In genomic region chr16:23178796-23179195, GRCm38 (mm10) we compare ENCODE assay signal across 24 mouse cellular contexts. TPM values are rescaled to one million over a fixed set of nuclear protein-coding genes. Genes with fewer than 3 reads are reported as not detected.
A peak's percentile ranks its signal among the peaks of the same experiment; 100 is the strongest.
DNase-seq lines count a peak whose midpoint lies in the region; ATAC-seq and TF ChIP-seq lines count a peak whose summit lies in the region.
"Had no signal": no experiment of that assay in that cellular context is flagged by ENCODE, and none has a peak within 500 bp of the region (broad histone marks: within the 10 kb centered on the region; RNA-seq: fewer than 3 reads in every experiment).

No protein-coding gene starts in this region.

- TF ChIP-seq POLR2A in spleen, adult 2 months (IDR thresholded peaks at IDR 0.05; ENCODE audit: low read depth, low read length), result no peak; the same call in 1 of the 2 replicates
- no peak for TF ChIP-seq POLR2A in cerebellum, adult 2 months (IDR thresholded peaks at IDR 0.05; ENCODE audit: borderline replicate concordance, insufficient read depth, low read length)

- WGBS in spleen, adult 2 months, result 74% methylated on average over 5 of the region's 5 CpGs
- 94% methylated on average over 5 of the region's 5 CpGs for WGBS in cerebellum, adult 2 months

- H3K27me3 ChIP-seq in spleen, adult 2 months (ENCODE audit: control insufficient read depth, insufficient read depth, low read length), result no peaks in the 10 kb centered on the region
- no peaks in the 10 kb centered on the region for H3K27me3 ChIP-seq in cerebellum, adult 2 months (ENCODE audit: control insufficient read depth, insufficient read depth, low read length)
- H3K27me3 ChIP-seq: forebrain, embryonic 13.5 days; hindbrain, embryonic 12.5 days; hindbrain, embryonic 15.5 days; intestine, embryonic 15.5 days; Patski had no signal

- peak; percentile 59 for DNase-seq in CD4-positive, CD25-positive, alpha-beta regulatory T cell, adult 2 months (ENCODE audit: low read depth, low spot score)
- DNase-seq in spleen, adult 2 months (ENCODE audit: low read depth in 1 of 2, low spot score in 2 of 2), result no peak
- DNase-seq in spleen, postnatal 14 days (ENCODE audit: low spot score in 2 of 2), result no peak
- peak; percentile 42 for DNase-seq in T-cell, adult 2 months (ENCODE audit: low spot score)
- DNase-seq in layer of hippocampus, adult 8-10 months (ENCODE audit: low spot score in 2 of 2), result no peak
- no peak for DNase-seq in cerebellum, adult 2 months
- DNase-seq: adrenal gland, postnatal 14 days; cerebellum, adult 11-12 months; cerebellum, adult 9-10 months; cerebellum, postnatal 14 days; gastrocnemius, adult 2 months; gastrocnemius, postnatal 14 days; heart, adult 11 months had no signal

- H3K4me3 ChIP-seq in spleen, adult 2 months (ENCODE audit: extremely low read depth, insufficient read depth, insufficient read length), result no peak overlapping the region
- H3K4me3 ChIP-seq in cerebellum, adult 2 months (replicated peaks; ENCODE audit: insufficient read depth, low read depth, low read length), result no peak overlapping the region
- H3K4me3 ChIP-seq: forebrain, embryonic 10.5 days; forebrain, embryonic 13.5 days; gastrocnemius, adult 2 months; hindbrain, embryonic 12.5 days; hindbrain, embryonic 15.5 days; intestine, embryonic 15.5 days had no signal

- peaks cover 13% of the 10 kb centered on the region for H3K4me1 ChIP-seq in spleen, adult 2 months (ENCODE audit: control insufficient read depth, insufficient read depth, insufficient read length)
- H3K4me1 ChIP-seq in cerebellum, adult 2 months (ENCODE audit: control insufficient read depth, insufficient read depth, low read length), result no peaks in the 10 kb centered on the region
- H3K4me1 ChIP-seq: forebrain, embryonic 10.5 days; forebrain, embryonic 13.5 days; hindbrain, embryonic 12.5 days; hindbrain, embryonic 15.5 days; intestine, embryonic 15.5 days had no signal

- TF ChIP-seq CTCF in spleen, adult 2 months (IDR thresholded peaks at IDR 0.05; ENCODE audit: extremely low read depth, insufficient read depth, insufficient read length, insufficient replicate concordance), result no peak
- TF ChIP-seq CTCF in cerebellum, adult 2 months (IDR thresholded peaks at IDR 0.05; ENCODE audit: borderline replicate concordance, insufficient read depth, low read depth, low read length), result no peak

- ATAC-seq in CD4-positive, CD25-positive, alpha-beta regulatory T cell, adult 4 months, result no peak
- ATAC-seq: forebrain, embryonic 13.5 days; forebrain, embryonic 16.5 days; intestine, embryonic 15.5 days; Patski had no signal

- H3K27ac ChIP-seq in spleen, adult 2 months (ENCODE audit: insufficient read depth, low read length), result peak overlapping the region; percentile 82
- H3K27ac ChIP-seq in cerebellum, adult 2 months (ENCODE audit: insufficient read depth, low read length), result no peak overlapping the region
- H3K27ac ChIP-seq: forebrain, embryonic 10.5 days; forebrain, embryonic 13.5 days; gastrocnemius, adult 2 months; hindbrain, embryonic 12.5 days; hindbrain, embryonic 15.5 days; intestine, embryonic 15.5 days had no signal

- H3K36me3 ChIP-seq in spleen, adult 2 months (ENCODE audit: control insufficient read depth, insufficient read depth, low read length), result no peaks in the 10 kb centered on the region
- H3K36me3 ChIP-seq: forebrain, embryonic 10.5 days; G1E; hindbrain, embryonic 12.5 days; hindbrain, embryonic 15.5 days; intestine, embryonic 15.5 days had no signal

RNA-seq across cellular contexts. Expression of gene Adipoq, which starts 32.5 kb away (rescaled TPM):
- not detected for polyA plus RNA-seq in CD4-positive, CD25-positive, alpha-beta regulatory T cell, adult 4 months (2017; shearing (Covaris generic))
- 2.9 and 5.8 TPM in 2 replicates for polyA plus RNA-seq in spleen, adult 2 months (2012; rRNA removed)
- not detected for total RNA-seq in layer of hippocampus, adult 8-10 months (2022)
- polyA plus RNA-seq in cerebellum, adult 2 months (2012; rRNA removed), result 0.33 TPM in 1 of 2 replicates, not detected in the other
- total RNA-seq: hematopoietic stem cell, adult 5-6 weeks had no signal
- polyA plus RNA-seq: embryonic facial prominence, embryonic 11.5 days; forebrain, embryonic 10.5 days; forebrain, embryonic 13.5 days; forebrain, embryonic 16.5 days; G1E; hindbrain, embryonic 12.5 days; hindbrain, embryonic 15.5 days; intestine, embryonic 15.5 days; Patski had no signal

RNA-seq across cellular contexts. Expression of gene St6gal1, which starts 45.7 kb away (rescaled TPM):
- 10 to 100 TPM; 70.1 to 99.5 TPM for polyA plus RNA-seq in CD4-positive, CD25-positive, alpha-beta regulatory T cell, adult 4 months (2017; shearing (Covaris generic))
- polyA plus RNA-seq in spleen, adult 2 months (2012; rRNA removed), result 30.5 and 33.1 TPM in 2 replicates
- total RNA-seq in layer of hippocampus, adult 8-10 months (2022), result 10 to 100 TPM; 14.0 to 22.7 (median 17.8) TPM
- polyA plus RNA-seq in cerebellum, adult 2 months (2012; rRNA removed), result 11.2 and 11.5 TPM in 2 replicates

RNA-seq across cellular contexts. Expression of gene Rfc4, which starts 51.3 kb away (rescaled TPM):
- polyA plus RNA-seq in CD4-positive, CD25-positive, alpha-beta regulatory T cell, adult 4 months (2017; shearing (Covaris generic)), result 10 to 100 TPM; 38.4 to 51.1 TPM
- 0.22 and 0.63 TPM in 2 replicates for polyA plus RNA-seq in spleen, adult 2 months (2012; rRNA removed)
- 1 to 10 TPM; 2.8 to 5.5 (median 4.3) TPM for total RNA-seq in layer of hippocampus, adult 8-10 months (2022)
- 2.1 and 2.5 TPM in 2 replicates for polyA plus RNA-seq in cerebellum, adult 2 months (2012; rRNA removed)

Comparison
In these comparisons a context has a peak if more than half of its experiments do, and no peak if none do; other contexts are left out.
1. DNase-seq: peak in CD4-positive, CD25-positive, alpha-beta regulatory T cell, adult 2 months (single experiment) and T-cell, adult 2 months (single experiment); none in spleen, adult 2 months (0 of 2), spleen, postnatal 14 days (0 of 2), layer of hippocampus, adult 8-10 months (0 of 2) and cerebellum, adult 2 months (0 of 2).
2. RNA of gene Rfc4, which starts 51.3 kb away (polyA plus RNA-seq): 38.4 to 51.1 TPM in CD4-positive, CD25-positive, alpha-beta regulatory T cell, adult 4 months; 2.1 to 2.5 TPM in cerebellum, adult 2 months and 0.22 to 0.63 TPM in spleen, adult 2 months; every median in the first group is over 10 times any median in the second.